Mouse (Mus musculus) ES-Bruce4 (cell line): Measurements from ENCODE around the gene Tspo. TPM values are rescaled to one million over a fixed set of nuclear protein-coding genes. Genes with fewer than 3 reads are reported as not detected.

ENCODE experiments used
- H3K27ac ChIP-seq: 2 replicates; pipeline ENCODE4 v1.5.1; 2012; ENCODE audit warnings: low read length, inconsistent platforms; ENCODE audit not compliant: insufficient read depth
- H3K27me3 ChIP-seq: 2 replicates; pipeline ENCODE4 v1.6.1; 2012; ENCODE audit warnings: mild to moderate bottlenecking, low read length, inconsistent platforms; ENCODE audit not compliant: control insufficient read depth, poor library complexity, insufficient read depth, severe bottlenecking
- H3K36me3 ChIP-seq: 2 replicates; pipeline ENCODE4 v1.6.1; 2012; ENCODE audit warnings: inconsistent platforms, mild to moderate bottlenecking, low read length, moderate library complexity; ENCODE audit not compliant: control insufficient read depth, poor library complexity, insufficient read depth, severe bottlenecking
- H3K4me1 ChIP-seq: one replicate; pipeline ENCODE4 v1.8.1; 2011; ENCODE audit warnings: low read length; ENCODE audit not compliant: control insufficient read depth, insufficient read depth
- H3K4me3 ChIP-seq: 2 replicates; pipeline ENCODE4 v1.5.1; 2011; ENCODE audit warnings: low read depth, mild to moderate bottlenecking, low read length
- H3K9ac ChIP-seq: 2 replicates; pipeline ENCODE4 v1.6.1; 2012; ENCODE audit warnings: low read depth, mild to moderate bottlenecking, inconsistent platforms; ENCODE audit not compliant: poor library complexity, severe bottlenecking
- H3K9me3 ChIP-seq: replicated peaks from 2 replicates; pipeline ENCODE4 v1.6.1; 2012; ENCODE audit warnings: mild to moderate bottlenecking, low read length, inconsistent platforms; ENCODE audit not compliant: control insufficient read depth, poor library complexity, insufficient read depth, severe bottlenecking
- CTCF ChIP-seq: IDR thresholded peaks from one replicate; pipeline ENCODE4 v1.8.1; 2011; ENCODE audit warnings: low read depth, low read length
- EP300 ChIP-seq: IDR thresholded peaks from 2 replicates; pipeline ENCODE4 v1.6.1; 2011; ENCODE audit warnings: low read depth, low read length; ENCODE audit not compliant: insufficient read depth
- POLR2A ChIP-seq: IDR thresholded peaks from one replicate; pipeline ENCODE4 v1.8.1; 2011; ENCODE audit warnings: low read length; ENCODE audit not compliant: insufficient read depth
- polyA plus RNA-seq: library from polyadenylated mRNA; stranded (reverse); fragments of >200 nt; gene quantifications from 2 replicates; pipeline ENCODE4 v1.2.4, GENCODE M21; 2011; ENCODE audit warnings: low read depth; ENCODE audit not compliant: missing spikeins, insufficient read depth, insufficient read length

Gene Tspo
- polyA plus RNA-seq, 1 experiment: 25.9 TPM

- Histone ChIP-seq H3K9ac (no peak overlapping the region), H3K27ac (no peak overlapping the region), H3K27me3 (no peaks in the 10 kb centered on the region), H3K9me3 (no peaks in the 10 kb centered on the region), H3K4me3 (no peak overlapping the region), H3K36me3 (no peaks in the 10 kb centered on the region), H3K4me1 (peaks cover 10% of the 10 kb centered on the region)
- TF ChIP-seq CTCF (no peak), POLR2A (no peak), EP300 (no peak)
Observed at GRCm38 (mm10) chr15:83535890-83536231, 27.5 kb upstream of the Tspo start.

DNA sequence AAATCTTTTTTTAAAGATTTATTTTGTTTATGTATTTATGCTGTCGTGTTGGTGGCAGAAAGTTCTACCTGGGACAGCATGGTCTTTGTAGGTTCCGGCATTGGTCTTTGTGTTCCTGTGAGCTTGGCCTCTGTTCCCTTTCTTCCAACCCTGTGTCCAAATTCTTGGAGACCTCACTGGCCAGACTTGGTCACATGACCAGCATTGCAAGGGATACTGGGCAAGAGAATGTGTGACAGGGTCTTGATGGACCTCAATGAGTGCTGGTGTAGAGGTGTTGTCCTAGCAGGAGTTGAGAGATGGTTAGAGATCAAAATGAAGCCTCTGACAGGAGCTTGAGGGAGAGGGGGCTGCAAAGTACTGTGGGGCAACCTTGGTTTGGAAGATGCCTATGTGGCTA is 24.5 kb upstream of the Tspo start:
- Histone ChIP-seq H3K27ac (no peak overlapping the region), H3K36me3 (no peaks in the 10 kb centered on the region), H3K4me3 (no peak overlapping the region), H3K9ac (no peak overlapping the region), H3K9me3 (no peaks in the 10 kb centered on the region), H3K4me1 (peaks cover 8% of the 10 kb centered on the region), H3K27me3 (no peaks in the 10 kb centered on the region)
- TF ChIP-seq POLR2A (no peak), CTCF (no peak), EP300 (no peak)

GRCm38 (mm10) chr15:83539905-83540304 is 23.5 kb upstream of the Tspo start:
- Histone ChIP-seq H3K36me3 (no peaks in the 10 kb centered on the region), H3K4me3 (no peak overlapping the region), H3K27ac (no peak overlapping the region), H3K27me3 (no peaks in the 10 kb centered on the region), H3K9ac (no peak overlapping the region), H3K4me1 (peaks cover 5% of the 10 kb centered on the region), H3K9me3 (no peaks in the 10 kb centered on the region)
- TF ChIP-seq POLR2A (no peak), EP300 (no peak), CTCF (no peak)

DNA sequence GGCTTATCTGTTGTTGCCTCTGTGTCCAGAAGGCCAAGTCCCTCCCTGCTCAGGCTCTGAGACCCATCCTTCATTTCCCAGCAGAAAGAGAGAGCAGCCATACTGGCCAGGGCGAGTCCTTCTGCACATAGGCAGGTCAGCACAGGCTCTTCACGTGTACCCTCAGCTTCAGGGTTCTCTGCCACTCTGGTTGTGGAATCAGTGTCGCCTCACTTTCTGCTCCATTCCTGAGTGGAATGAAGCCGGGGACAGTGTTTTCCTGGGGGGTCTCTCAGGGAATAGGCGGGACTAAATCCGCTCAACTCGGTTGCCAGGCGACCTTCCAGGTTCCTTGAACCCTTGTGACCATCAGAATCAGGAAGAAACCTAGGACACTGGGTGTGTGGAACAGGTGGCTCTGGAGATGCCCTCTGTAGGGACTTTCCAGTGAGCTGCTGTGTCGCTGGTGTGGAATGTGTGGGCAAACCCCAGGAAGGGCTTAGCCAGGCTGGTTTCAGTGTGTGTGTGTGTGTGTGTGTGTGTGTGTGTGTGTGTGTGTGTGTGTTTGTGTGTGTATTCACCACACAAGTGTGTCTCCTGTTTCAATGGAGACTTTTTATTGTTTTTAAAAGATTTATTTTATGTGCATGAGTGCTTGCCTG is 21.6 kb upstream of the Tspo start:
- H3K4me3 ChIP-seq: no peak overlapping the region
- no peak for TF ChIP-seq EP300
- no peak for TF ChIP-seq CTCF
- no peak for TF ChIP-seq POLR2A
- H3K36me3 ChIP-seq: no peaks in the 10 kb centered on the region
- H3K4me1 ChIP-seq: no peaks in the 10 kb centered on the region
- no peaks in the 10 kb centered on the region for H3K9me3 ChIP-seq
- H3K9ac ChIP-seq: no peak overlapping the region
- no peaks in the 10 kb centered on the region for H3K27me3 ChIP-seq
- H3K27ac ChIP-seq: no peak overlapping the region

GRCm38 (mm10) chr15:83546029-83546428 is 17.4 kb upstream of the Tspo start:
- no peak for TF ChIP-seq CTCF
- no peak for TF ChIP-seq POLR2A
- TF ChIP-seq EP300: no peak
- H3K9me3 ChIP-seq: no peaks in the 10 kb centered on the region
- peaks cover 8% of the 10 kb centered on the region for H3K36me3 ChIP-seq

DNA sequence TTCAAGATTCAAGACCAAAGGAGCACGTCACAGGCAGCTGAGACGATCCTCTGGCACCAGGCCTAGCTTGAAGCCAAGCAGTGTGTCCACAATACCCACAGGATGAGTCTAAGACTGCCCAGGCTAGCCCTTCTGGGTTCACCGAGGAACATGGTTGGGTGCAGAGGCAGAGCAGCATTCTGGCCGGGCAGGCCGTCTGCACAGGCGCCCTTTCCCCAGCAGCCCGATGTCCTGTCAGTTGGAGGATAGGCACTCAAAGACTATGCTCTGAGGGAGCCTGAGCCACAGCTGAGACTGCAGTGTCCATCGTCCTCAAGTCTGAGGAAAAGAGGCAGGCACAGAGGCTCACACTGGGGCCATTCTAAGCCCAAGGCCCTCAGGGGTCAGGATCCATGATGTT is 16.2 kb upstream of the Tspo start:
- Histone ChIP-seq H3K4me3 (no peak overlapping the region), H3K4me1 (no peaks in the 10 kb centered on the region), H3K27me3 (no peaks in the 10 kb centered on the region), H3K9ac (no peak overlapping the region), H3K9me3 (no peaks in the 10 kb centered on the region), H3K27ac (no peak overlapping the region), H3K36me3 (peaks cover 12% of the 10 kb centered on the region)
- TF ChIP-seq POLR2A (no peak), CTCF (no peak), EP300 (no peak)

More at GRCm38 (mm10) chr15:83546029-83546428, 17.4 kb upstream of the Tspo start:
- H3K4me1 ChIP-seq: no peaks in the 10 kb centered on the region
- no peaks in the 10 kb centered on the region for H3K27me3 ChIP-seq
- H3K27ac ChIP-seq: no peak overlapping the region
- H3K4me3 ChIP-seq: no peak overlapping the region
- H3K9ac ChIP-seq: no peak overlapping the region
